Mouse (Mus musculus): Measurements from ENCODE around the gene Pilra.

DNA sequence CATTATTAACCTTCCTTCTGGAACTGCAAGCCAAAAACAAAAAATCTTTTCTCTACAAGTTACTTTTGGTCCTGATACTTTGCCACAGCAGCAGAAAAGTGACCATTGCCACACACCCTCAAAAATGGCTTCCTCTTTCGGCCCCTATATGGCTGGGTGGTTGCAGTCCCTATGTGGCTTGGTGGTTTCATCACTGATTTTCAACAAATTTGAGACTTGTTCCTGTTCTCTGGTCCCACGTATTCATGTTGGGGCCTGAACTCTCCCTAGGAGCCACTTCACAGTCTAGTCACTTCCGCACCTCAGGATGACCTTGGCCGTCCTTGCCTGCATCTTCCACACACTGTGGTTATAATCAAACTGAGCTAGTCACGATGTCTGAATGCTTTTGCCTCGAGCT lies 7.4 kb downstream of the Pilra start:
- TF ChIP-seq EP300 (IDR thresholded peaks at IDR 0.05; ENCODE audit: low read depth in 1 of 2, low read length in 2 of 2) (no peak), CTCF (IDR thresholded peaks at IDR 0.05 in 2 of 3, conservative IDR thresholded peaks at IDR 0.05 in 1 of 3; ENCODE audit: control insufficient read depth in 1 of 3, insufficient read depth in 1 of 3, low read depth in 2 of 3, low read length in 3 of 3, poor library complexity in 1 of 3, severe bottlenecking in 1 of 3) (no peak), POLR2AphosphoS2 (IDR thresholded peaks at IDR 0.05; ENCODE audit: low read length) (no peak)

All from MEL (cell line).